Mouse (Mus musculus): Measurements from ENCODE around the gene Tll2.

GRCm38 (mm10) chr19:41048187-41048559, 158.5 kb downstream of the Tll2 start:
- no peak for TF ChIP-seq CTCF (IDR thresholded peaks at IDR 0.05; ENCODE audit: borderline replicate concordance, extremely low read depth, insufficient read depth, insufficient read length)
- TF ChIP-seq POLR2A (IDR thresholded peaks at IDR 0.05; ENCODE audit: borderline replicate concordance, extremely low read depth, insufficient read depth, insufficient read length, poor library complexity, severe bottlenecking): no peak
